Mouse (Mus musculus): Measurements from ENCODE around the gene Cd6. TPM values are rescaled to one million over a fixed set of nuclear protein-coding genes. Genes with fewer than 3 reads are reported as not detected.

Gene Cd6
- polyA plus RNA-seq, 1 experiment from 2014 or later: not detected

DNA sequence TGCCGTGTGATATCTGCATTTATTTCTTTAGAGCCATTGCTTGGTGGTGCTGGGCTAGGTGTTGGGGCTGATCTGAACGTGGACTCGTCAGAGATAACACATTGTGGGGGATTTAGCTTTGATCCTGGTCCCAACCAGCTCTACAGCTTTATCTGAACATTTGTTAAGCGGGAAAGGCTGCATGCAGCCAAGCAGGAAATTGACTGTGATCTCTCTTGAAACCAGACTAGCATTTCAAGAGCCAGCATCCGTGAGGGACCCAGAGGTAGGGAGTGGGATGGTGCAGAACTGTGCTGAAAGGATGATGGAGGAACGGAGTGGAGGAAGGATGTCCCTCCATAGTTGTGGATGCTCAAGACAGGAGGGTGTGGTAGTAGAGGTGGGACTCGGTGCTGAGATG lies 56.5 kb downstream of the Cd6 start:
- no peaks in the 10 kb centered on the region for H3K27me3 ChIP-seq
- H3K4me3 ChIP-seq (replicated peaks): no peak overlapping the region
- 77% methylated on average over 7 of the region's 7 CpGs for WGBS
- no peak overlapping the region for H3K9ac ChIP-seq
- ATAC-seq (ENCODE audit: insufficient number of reproducible peaks, low FRiP score, low TSS enrichment, low read depth): no peak
- no peaks in the 10 kb centered on the region for H3K36me3 ChIP-seq
- no peak overlapping the region for H3K4me2 ChIP-seq (replicated peaks)
- no peaks in the 10 kb centered on the region for H3K4me1 ChIP-seq
- no peak overlapping the region for H3K27ac ChIP-seq (replicated peaks)
- no peaks in the 10 kb centered on the region for H3K9me3 ChIP-seq (replicated peaks)

- H3K36me3 ChIP-seq: no peaks in the 10 kb centered on the region
- H3K9ac ChIP-seq: no peak overlapping the region
- 87% methylated on average over 10 of the region's 10 CpGs for WGBS
- no peak overlapping the region for H3K4me3 ChIP-seq (replicated peaks)
- H3K9me3 ChIP-seq (replicated peaks): no peaks in the 10 kb centered on the region
- H3K4me1 ChIP-seq: no peaks in the 10 kb centered on the region
- H3K27ac ChIP-seq (replicated peaks): no peak overlapping the region
- H3K4me2 ChIP-seq (replicated peaks): no peak overlapping the region
- ATAC-seq (ENCODE audit: insufficient number of reproducible peaks, low FRiP score, low TSS enrichment, low read depth): no peak
- H3K27me3 ChIP-seq: no peaks in the 10 kb centered on the region
Measured at GRCm38 (mm10) chr19:10772866-10773265, 57.0 kb downstream of the Cd6 start.

DNA sequence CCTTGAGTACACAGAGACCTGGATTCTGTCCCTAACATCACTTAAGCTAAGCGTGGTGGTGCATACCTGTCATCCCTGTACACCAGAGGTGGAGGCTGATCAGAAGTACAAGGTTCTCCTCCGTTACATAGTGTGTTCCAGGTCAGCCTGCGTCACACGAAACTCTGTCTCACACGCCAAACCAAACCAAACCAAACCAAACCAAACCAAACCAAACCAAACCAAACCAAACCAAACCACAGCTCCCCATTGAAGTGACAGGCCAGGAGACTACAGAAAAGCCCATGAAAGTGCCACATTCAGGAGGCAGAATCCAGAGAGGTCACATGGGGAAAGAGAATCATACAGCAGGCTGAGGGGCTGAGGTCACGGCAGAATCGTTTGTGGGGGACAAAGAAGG lies 57.9 kb downstream of the Cd6 start:
- no peak overlapping the region for H3K4me2 ChIP-seq (replicated peaks)

DNA sequence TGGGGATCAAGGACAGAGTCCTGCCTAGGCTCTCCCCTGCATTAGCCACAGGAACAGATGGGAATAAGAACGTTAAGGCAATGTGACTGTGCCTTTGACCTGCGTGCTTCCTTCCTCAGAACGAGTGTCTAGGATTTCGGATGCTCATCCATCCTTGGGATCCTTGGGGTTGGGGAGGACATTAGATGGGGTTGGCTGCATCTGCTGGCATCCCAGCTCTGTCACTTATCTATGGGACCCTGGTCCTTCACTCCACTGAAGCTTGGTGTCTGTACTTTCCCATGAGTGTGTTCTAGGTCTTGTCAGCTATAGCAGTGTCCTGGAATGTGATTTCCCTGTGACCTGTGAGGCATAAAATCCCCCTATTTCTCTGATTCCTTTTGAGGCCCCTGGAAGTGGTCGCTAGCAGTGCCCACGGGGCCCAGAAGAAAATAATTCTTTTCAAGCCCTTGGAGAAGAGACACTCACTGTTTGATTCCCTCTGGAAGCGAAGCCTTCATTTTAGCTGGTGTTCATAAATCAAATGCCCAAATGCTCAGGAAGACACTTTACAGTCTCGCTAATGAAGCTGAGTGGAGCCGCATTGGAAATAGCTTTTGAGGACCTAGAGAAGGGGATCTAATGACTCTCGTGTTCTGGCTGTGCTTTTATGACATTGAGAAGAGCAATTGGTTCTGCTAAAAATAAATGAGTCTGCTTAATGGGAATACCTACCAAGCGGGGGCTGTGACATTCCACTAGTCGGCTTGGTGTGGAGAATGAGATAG lies 60.2 kb downstream of the Cd6 start:
- Histone ChIP-seq H3K36me3 (no peaks in the 10 kb centered on the region), H3K4me2 (replicated peaks) (no peak overlapping the region), H3K9me3 (replicated peaks) (no peaks in the 10 kb centered on the region), H3K4me1 (peaks cover 6% of the 10 kb centered on the region; the same call in 1 of the 2 replicates), H3K4me3 (replicated peaks) (no peak overlapping the region), H3K9ac (no peak overlapping the region), H3K27ac (replicated peaks) (no peak overlapping the region), H3K27me3 (no peaks in the 10 kb centered on the region)
- 73% methylated on average over 12 of the region's 12 CpGs for WGBS
- ATAC-seq (ENCODE audit: insufficient number of reproducible peaks, low FRiP score, low TSS enrichment, low read depth): no peak

More for the DNA sequence above, 57.9 kb downstream of the Cd6 start:
- Histone ChIP-seq H3K9ac (no peak overlapping the region), H3K36me3 (no peaks in the 10 kb centered on the region), H3K27ac (replicated peaks) (no peak overlapping the region), H3K9me3 (replicated peaks) (no peaks in the 10 kb centered on the region), H3K4me1 (peaks cover 6% of the 10 kb centered on the region; the same call in 1 of the 2 replicates), H3K4me3 (replicated peaks) (no peak overlapping the region), H3K27me3 (no peaks in the 10 kb centered on the region)
- ATAC-seq (ENCODE audit: insufficient number of reproducible peaks, low FRiP score, low TSS enrichment, low read depth): no peak
- WGBS: 76% methylated on average over 7 of the region's 7 CpGs

DNA sequence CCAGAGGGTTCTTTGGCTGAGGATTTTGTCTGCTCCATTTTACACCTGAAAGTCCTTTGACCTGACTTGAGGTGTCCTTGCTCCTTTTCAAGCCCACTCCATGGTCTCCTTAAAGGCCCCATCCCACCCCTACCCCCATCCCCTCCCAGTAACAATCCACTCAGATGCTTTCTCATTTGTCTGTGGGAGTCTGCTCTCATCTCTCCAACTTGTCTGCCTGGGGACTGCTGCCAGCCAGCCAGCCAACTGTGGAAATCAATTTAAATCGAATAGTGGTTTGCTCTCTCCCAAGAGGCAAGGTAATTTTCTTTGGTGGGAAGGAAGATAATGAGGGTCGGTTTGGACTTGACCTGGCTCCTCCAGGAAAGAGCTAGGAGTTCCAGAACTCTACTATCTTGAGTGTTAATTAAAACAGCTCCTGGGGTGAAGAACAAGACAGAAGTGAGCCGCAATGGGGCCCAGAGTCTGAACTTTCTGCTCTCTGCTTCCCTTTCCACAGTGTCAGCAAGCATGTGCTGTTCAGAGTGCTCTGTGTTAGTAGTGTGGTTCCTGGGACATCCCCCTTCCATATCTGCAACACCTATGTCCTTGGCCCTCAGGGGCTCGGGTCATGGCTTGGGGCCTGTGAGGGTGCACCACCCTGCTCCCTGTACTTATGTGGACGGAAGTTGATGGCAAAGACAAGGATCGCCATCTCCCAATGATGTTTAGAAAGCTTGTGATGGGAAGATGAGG lies 61.0 kb downstream of the Cd6 start:
- Histone ChIP-seq H3K27ac (replicated peaks) (no peak overlapping the region), H3K9me3 (replicated peaks) (no peaks in the 10 kb centered on the region), H3K27me3 (no peaks in the 10 kb centered on the region), H3K36me3 (no peaks in the 10 kb centered on the region), H3K4me3 (replicated peaks) (no peak overlapping the region), H3K9ac (no peak overlapping the region), H3K4me1 (peaks cover 6% of the 10 kb centered on the region; the same call in 1 of the 2 replicates), H3K4me2 (replicated peaks) (no peak overlapping the region)
- 65% methylated on average over 6 of the region's 6 CpGs for WGBS
- ATAC-seq (ENCODE audit: insufficient number of reproducible peaks, low FRiP score, low TSS enrichment, low read depth): no peak

GRCm38 (mm10) chr19:10767631-10768030 lies 62.2 kb downstream of the Cd6 start:
- no peak for ATAC-seq (ENCODE audit: insufficient number of reproducible peaks, low FRiP score, low TSS enrichment, low read depth)
- Histone ChIP-seq H3K4me1 (peaks cover 6% of the 10 kb centered on the region; the same call in 1 of the 2 replicates), H3K4me3 (replicated peaks) (no peak overlapping the region), H3K27me3 (no peaks in the 10 kb centered on the region), H3K27ac (replicated peaks) (no peak overlapping the region), H3K4me2 (replicated peaks) (no peak overlapping the region), H3K9me3 (replicated peaks) (no peaks in the 10 kb centered on the region), H3K36me3 (no peaks in the 10 kb centered on the region), H3K9ac (no peak overlapping the region)
- WGBS: 88% methylated on average over 10 of the region's 10 CpGs

GRCm38 (mm10) chr19:10763381-10764031 lies 66.4 kb downstream of the Cd6 start:
- H3K4me3 ChIP-seq (replicated peaks): no peak overlapping the region
- no peaks in the 10 kb centered on the region for H3K9me3 ChIP-seq (replicated peaks)
- H3K27me3 ChIP-seq: no peaks in the 10 kb centered on the region
- 78% methylated on average over 21 of the region's 21 CpGs for WGBS
- H3K9ac ChIP-seq: no peak overlapping the region
- H3K36me3 ChIP-seq: no peaks in the 10 kb centered on the region
- H3K4me2 ChIP-seq (replicated peaks): no peak overlapping the region
- ATAC-seq (ENCODE audit: insufficient number of reproducible peaks, low FRiP score, low TSS enrichment, low read depth): no peak
- peaks cover 21% of the 10 kb centered on the region; the same call in 1 of the 2 replicates for H3K4me1 ChIP-seq
- no peak overlapping the region for H3K27ac ChIP-seq (replicated peaks)

DNA sequence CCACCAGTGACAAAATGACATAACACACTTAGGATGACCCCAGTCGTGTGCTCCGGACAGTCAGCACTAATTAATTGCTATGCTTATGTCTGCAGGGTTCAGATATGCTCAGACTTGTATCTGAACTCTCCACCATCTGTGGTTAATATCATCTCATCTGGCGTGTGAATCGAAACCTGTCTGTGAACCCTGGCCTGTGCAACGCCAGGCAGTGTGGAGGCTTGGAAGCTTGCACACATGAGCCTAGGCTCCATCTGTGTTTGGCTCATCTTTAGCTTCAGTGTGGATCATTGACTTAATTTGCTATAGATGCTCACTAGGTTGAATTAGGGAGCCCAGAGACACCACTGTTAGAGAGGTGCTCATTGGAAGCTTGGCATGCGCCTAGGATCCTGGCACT lies 67.4 kb downstream of the Cd6 start:
- H3K4me2 ChIP-seq (replicated peaks): no peak overlapping the region
- 56% methylated on average over 6 of the region's 6 CpGs for WGBS
- no peaks in the 10 kb centered on the region for H3K36me3 ChIP-seq
- no peak overlapping the region for H3K9ac ChIP-seq
- H3K9me3 ChIP-seq (replicated peaks): no peaks in the 10 kb centered on the region
- H3K27ac ChIP-seq (replicated peaks): no peak overlapping the region
- H3K4me3 ChIP-seq (replicated peaks): no peak overlapping the region
- ATAC-seq (ENCODE audit: insufficient number of reproducible peaks, low FRiP score, low TSS enrichment, low read depth): no peak
- H3K27me3 ChIP-seq: no peaks in the 10 kb centered on the region
- peaks cover 24% of the 10 kb centered on the region for H3K4me1 ChIP-seq

- no peak overlapping the region for H3K9ac ChIP-seq
- no peaks in the 10 kb centered on the region for H3K27me3 ChIP-seq
- WGBS: 77% methylated on average over 8 of the region's 8 CpGs
- H3K27ac ChIP-seq (replicated peaks): no peak overlapping the region
- no peak for ATAC-seq (ENCODE audit: insufficient number of reproducible peaks, low FRiP score, low TSS enrichment, low read depth)
- no peak overlapping the region for H3K4me3 ChIP-seq (replicated peaks)
- no peaks in the 10 kb centered on the region for H3K36me3 ChIP-seq
- no peaks in the 10 kb centered on the region for H3K9me3 ChIP-seq (replicated peaks)
- H3K4me2 ChIP-seq (replicated peaks): no peak overlapping the region
- H3K4me1 ChIP-seq: peaks cover 20% of the 10 kb centered on the region
Measured at GRCm38 (mm10) chr19:10761794-10762415, 68.0 kb downstream of the Cd6 start.

GRCm38 (mm10) chr19:10759983-10760831 lies 69.7 kb downstream of the Cd6 start:
- H3K27ac ChIP-seq (replicated peaks): no peak overlapping the region; the same call in 1 of the 2 replicates
- H3K9me3 ChIP-seq (replicated peaks): no peaks in the 10 kb centered on the region
- no peak overlapping the region for H3K9ac ChIP-seq
- no peak for ATAC-seq (ENCODE audit: insufficient number of reproducible peaks, low FRiP score, low TSS enrichment, low read depth)
- no peak overlapping the region for H3K4me2 ChIP-seq (replicated peaks)
- no peaks in the 10 kb centered on the region for H3K27me3 ChIP-seq
- 72% methylated on average over 9 of the region's 9 CpGs for WGBS
- no peaks in the 10 kb centered on the region for H3K36me3 ChIP-seq
- peaks cover 20% of the 10 kb centered on the region for H3K4me1 ChIP-seq
- H3K4me3 ChIP-seq (replicated peaks): no peak overlapping the region

Data from embryonic facial prominence, embryonic 15.5 days (tissue).